Mouse (Mus musculus): ENCODE measurements around the gene Tdrd1.

GRCm38 (mm10) chr19:56887879-56888278 lies 61.9 kb downstream of the Tdrd1 start:
- no peak for TF ChIP-seq CTCF (conservative IDR thresholded peaks at IDR 0.05; ENCODE audit: insufficient read depth, insufficient read length, low read depth, low read length)
- TF ChIP-seq POLR2A (IDR thresholded peaks at IDR 0.05; ENCODE audit: low read depth, low read length), result no peak
